Mouse (Mus musculus) heart, embryonic 14.5 days (tissue): ENCODE results near the gene 1810030O07Rik. TPM values are rescaled to one million over a fixed set of nuclear protein-coding genes. Genes with fewer than 3 reads are reported as not detected.

Experiments used
- polyA plus RNA-seq: library from polyadenylated mRNA; unstranded; fragments of >200 nt; fragmentation: Nextera tagmentation; extraction: Ambion mirVana; gene quantifications from 2 replicates; pipeline ENCODE4 v1.2.1, GENCODE M21; 2014

Gene 1810030O07Rik
- polyA plus RNA-seq, 1 experiment from 2014 or later = 29.9 TPM

Other genes starting within 250 kb of the 1810030O07Rik start
- gene Atp6ap2, start 85.9 kb downstream of the 1810030O07Rik start, polyA plus RNA-seq = 57.1 and 66.2 TPM in 2 replicates
- 28.0 and 30.3 TPM in 2 replicates for gene Med14, start 88.4 kb upstream of the 1810030O07Rik start, polyA plus RNA-seq